Mouse (Mus musculus) embryonic fibroblast, embryonic 13.5 days (primary cell): ENCODE data around the gene Prima1.

Experiments
- CTCF ChIP-seq: IDR thresholded peaks from 2 replicates; pipeline ENCODE4 v1.5.1; 2011; ENCODE audit warnings: mild to moderate bottlenecking, control low read depth, low read length, moderate library complexity, borderline replicate concordance; ENCODE audit not compliant: insufficient read depth
- POLR2A ChIP-seq: IDR thresholded peaks from 2 replicates; pipeline ENCODE4 v1.6.1; 2011; ENCODE audit warnings: low read depth, mild to moderate bottlenecking, control low read depth, low read length, moderate library complexity

DNA sequence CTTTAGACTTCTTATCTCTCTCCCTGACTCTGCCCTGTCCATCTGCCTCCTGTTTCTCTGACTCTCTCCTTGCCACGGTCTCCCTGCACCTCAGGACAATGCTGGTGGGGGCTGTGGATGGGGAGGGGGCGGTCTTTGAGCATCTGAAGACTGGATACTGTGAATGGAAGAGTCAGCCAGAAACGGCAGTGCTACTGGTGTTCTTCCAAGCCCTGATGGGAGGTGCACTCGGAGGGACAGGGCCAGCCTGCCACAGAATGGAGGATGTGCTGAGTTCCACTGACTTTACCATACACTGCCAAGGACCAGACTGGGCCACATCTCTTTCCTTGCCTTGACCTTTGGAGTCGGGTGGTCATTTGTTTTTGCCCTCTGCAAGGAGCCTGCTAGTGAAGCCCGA lies 41.0 kb upstream of the Prima1 start:
- TF ChIP-seq CTCF (no peak), POLR2A (no peak)
